In genomic region chr2:28025776-28026175, GRCm38 (mm10) we compare ENCODE assay signal across 19 mouse cellular contexts. TPM values are rescaled to one million over a fixed set of nuclear protein-coding genes. Genes with fewer than 3 reads are reported as not detected.
"Had no signal": no experiment of that assay in that cellular context is flagged by ENCODE, and none has a peak within 500 bp of the region (broad histone marks: within the 10 kb centered on the region; RNA-seq: fewer than 3 reads in every experiment).

No protein-coding gene starts in this region.

- H3K4me3 ChIP-seq: kidney, embryonic 15.5 days; limb, embryonic 12.5 days had no signal

- ATAC-seq: intestine, embryonic 16.5 days; midbrain, embryonic 16.5 days had no signal

- H3K27ac ChIP-seq: kidney, embryonic 15.5 days; limb, embryonic 12.5 days; stomach, postnatal 0 days had no signal

- H3K27me3 ChIP-seq: kidney, embryonic 15.5 days; limb, embryonic 12.5 days had no signal

- H3K9ac ChIP-seq: kidney, embryonic 15.5 days; limb, embryonic 12.5 days had no signal

- DNase-seq: kidney, adult 2 months; kidney, postnatal 14 days; lung, postnatal 4 days; right cerebral cortex, adult 18-20 months; right cerebral cortex, postnatal 25 days had no signal

- H3K9me3 ChIP-seq: kidney, embryonic 15.5 days; limb, embryonic 12.5 days had no signal

- H3K4me2 ChIP-seq: kidney, embryonic 15.5 days; limb, embryonic 12.5 days; midbrain, embryonic 11.5 days had no signal

RNA-seq across cellular contexts. Expression of gene Fcnb, which starts 58.9 kb away (rescaled TPM):
- total RNA-seq: layer of hippocampus, adult 8-10 months; layer of hippocampus, postnatal 14 days; left cerebral cortex, adult 8-10 months; left cerebral cortex, postnatal 25 days; liver, adult 2 months; neutrophil, adult 5-6 weeks had no signal
- polyA plus RNA-seq: kidney, adult 2 months; large intestine, adult 2 months; limb, embryonic 12.5 days; liver, adult 2 months; midbrain, embryonic 16.5 days; small intestine, adult 2 months had no signal
